Mouse (Mus musculus): Measurements from ENCODE around the gene Ubap2. TPM values are rescaled to one million over a fixed set of nuclear protein-coding genes. Genes with fewer than 3 reads are reported as not detected.

Ubap2 gene
- polyA plus RNA-seq, 1 experiment from 2014 or later = 45.4 TPM

DNA sequence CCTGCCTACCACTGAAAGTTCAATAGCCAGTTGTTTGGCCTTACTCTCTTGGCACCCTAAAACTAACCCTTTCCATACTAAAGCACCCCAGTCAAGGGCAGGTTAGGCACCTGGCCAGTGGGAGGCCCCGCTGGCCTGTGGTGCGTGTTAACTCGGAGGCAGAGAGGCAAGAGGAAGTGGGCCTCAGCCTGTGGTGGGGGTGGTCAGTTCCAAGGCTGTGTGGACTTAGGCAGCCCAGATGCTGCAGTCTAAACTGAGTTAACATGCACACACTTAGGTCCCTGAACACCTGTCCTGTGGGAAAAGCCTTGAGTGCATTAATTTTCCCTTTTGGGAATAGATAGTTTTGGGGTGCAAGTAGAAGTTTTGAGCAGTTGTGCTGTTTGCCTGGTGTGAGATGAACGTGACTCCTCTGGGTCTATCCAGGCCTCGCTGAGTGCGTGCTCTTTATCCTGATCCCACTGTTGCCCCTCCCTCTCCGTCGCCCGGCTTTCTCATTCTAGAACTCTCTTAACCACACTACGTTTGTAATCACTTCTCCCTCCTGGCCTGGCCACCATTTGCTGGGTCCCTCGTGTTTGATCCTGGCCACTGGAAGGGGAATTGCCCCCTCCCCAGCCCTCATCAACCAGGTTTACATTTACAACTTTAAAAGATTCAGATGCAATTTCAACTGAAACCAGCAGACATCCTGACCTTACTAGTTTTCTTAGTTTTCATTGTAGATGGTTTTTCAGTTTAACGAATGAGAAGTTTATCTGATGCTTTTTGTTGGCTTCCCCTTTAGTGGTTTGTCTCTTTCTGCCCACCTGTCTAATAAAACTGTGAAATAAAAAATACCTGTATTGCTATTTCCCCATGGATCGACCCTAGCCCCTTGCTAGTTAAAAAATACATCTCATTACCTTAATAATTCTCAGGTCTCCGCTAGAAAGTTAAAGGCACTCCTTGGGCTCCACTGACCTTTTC is 82.1 kb downstream of the Ubap2 start:
- Histone ChIP-seq H3K4me3 (ENCODE audit: control insufficient read depth in 1 of 2, insufficient read depth in 1 of 2, low read depth in 1 of 2, low read length in 2 of 2) (no peak overlapping the region), H3K4me1 (ENCODE audit: control insufficient read depth in 2 of 2, insufficient read depth in 2 of 2, low read length in 2 of 2) (peaks cover 3 to 11% of the 10 kb centered on the region in 2 experiments; a peak in 3 of 4 replicates), H3K27ac (replicated peaks in 1 of 2; ENCODE audit: control insufficient read depth in 1 of 2, insufficient read depth in 1 of 2, low read depth in 2 of 2, low read length in 2 of 2) (no peak overlapping the region), H3K27me3 (ENCODE audit: control insufficient read depth, insufficient read depth, low read length) (no peaks in the 10 kb centered on the region), H3K9me3 (ENCODE audit: control insufficient read depth, low read length) (no peaks in the 10 kb centered on the region), H3K4me2 (ENCODE audit: low read length) (no peak overlapping the region), H3K36me3 (ENCODE audit: control insufficient read depth, insufficient read depth, low read length) (peaks cover 94% of the 10 kb centered on the region), H3K9ac (ENCODE audit: low read length) (no peak overlapping the region)
- no peak for ATAC-seq (ENCODE audit: insufficient number of reproducible peaks, insufficient read depth, low FRiP score, low read depth)
- WGBS = 68% methylated on average over 14 of the region's 14 CpGs

DNA sequence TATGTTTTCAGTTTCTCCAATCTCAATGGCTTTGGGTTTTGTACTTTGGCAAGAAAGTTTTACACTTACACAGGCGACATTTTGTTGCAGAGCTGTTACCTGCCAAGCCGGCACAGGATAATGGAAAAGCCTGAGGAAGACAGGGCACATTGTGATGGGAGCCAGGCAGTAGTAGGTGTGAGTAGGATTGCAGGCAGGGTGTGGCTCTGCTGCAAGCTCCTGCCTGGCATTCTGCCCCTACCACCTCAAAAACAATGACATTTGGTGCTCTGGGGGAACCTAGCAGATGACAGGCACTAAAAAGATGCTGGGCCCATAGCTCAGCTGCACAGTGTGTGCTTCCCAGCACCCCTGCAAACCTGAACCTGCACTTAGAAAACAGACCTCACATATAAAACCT is 85.1 kb downstream of the Ubap2 start:
- Histone ChIP-seq H3K4me3 (ENCODE audit: control insufficient read depth in 1 of 2, insufficient read depth in 1 of 2, low read depth in 1 of 2, low read length in 2 of 2) (no peak overlapping the region), H3K36me3 (ENCODE audit: control insufficient read depth, insufficient read depth, low read length) (peaks cover 80% of the 10 kb centered on the region), H3K4me2 (ENCODE audit: low read length) (no peak overlapping the region), H3K4me1 (ENCODE audit: control insufficient read depth in 2 of 2, insufficient read depth in 2 of 2, low read length in 2 of 2) (no peaks in the 10 kb centered on the region), H3K9me3 (ENCODE audit: control insufficient read depth, low read length) (no peaks in the 10 kb centered on the region), H3K27ac (replicated peaks in 1 of 2; ENCODE audit: control insufficient read depth in 1 of 2, insufficient read depth in 1 of 2, low read depth in 2 of 2, low read length in 2 of 2) (no peak overlapping the region), H3K27me3 (ENCODE audit: control insufficient read depth, insufficient read depth, low read length) (no peaks in the 10 kb centered on the region), H3K9ac (ENCODE audit: low read length) (no peak overlapping the region)
- no peak for ATAC-seq (ENCODE audit: insufficient number of reproducible peaks, insufficient read depth, low FRiP score, low read depth)
- 78% methylated on average over 2 of the region's 2 CpGs for WGBS

DNA sequence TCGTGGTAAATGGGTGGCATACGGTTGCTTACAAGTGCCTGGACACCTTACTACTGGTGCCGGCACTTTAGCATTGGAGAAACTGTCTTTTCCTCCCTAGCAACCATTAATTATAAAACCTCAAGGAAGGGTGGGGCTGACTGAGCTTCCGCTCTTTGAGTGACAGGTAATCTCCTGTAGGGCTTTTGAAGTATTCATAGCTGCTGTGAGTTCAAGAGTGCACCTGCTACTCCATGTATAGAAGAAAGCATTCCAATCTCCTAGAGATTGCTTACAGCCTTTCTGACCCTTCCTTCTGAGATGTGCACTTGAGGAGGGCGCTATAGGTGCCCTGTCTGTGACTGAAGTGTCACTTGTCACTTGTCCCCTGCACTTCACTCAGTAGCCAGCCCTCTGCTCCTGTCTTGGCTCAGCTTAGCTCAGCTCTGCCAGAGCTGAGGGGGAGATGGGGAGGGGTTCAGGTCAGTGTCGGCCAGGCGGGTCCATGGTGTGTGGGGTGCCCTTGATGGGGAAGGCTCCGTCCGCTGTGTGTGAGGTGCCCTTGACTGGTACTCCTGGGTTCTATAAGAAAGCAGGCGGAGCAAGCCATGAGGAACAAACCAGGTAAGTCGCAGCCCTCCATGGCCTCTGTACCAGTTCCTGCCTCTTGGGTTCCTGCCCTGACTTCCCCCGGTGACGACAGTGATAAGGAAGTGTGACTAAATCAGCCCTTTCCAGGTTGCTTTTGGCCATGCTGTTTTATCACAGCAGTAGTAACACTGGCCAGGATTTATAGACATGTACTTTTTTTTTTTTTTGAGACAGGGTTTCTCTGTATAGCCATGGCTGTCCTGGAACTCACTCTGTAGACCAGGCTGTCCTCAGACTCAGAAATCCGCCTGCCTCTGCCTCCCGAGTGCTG is 94.9 kb downstream of the Ubap2 start:
- Histone ChIP-seq H3K4me2 (ENCODE audit: low read length) (no peak overlapping the region), H3K4me1 (ENCODE audit: control insufficient read depth in 2 of 2, insufficient read depth in 2 of 2, low read length in 2 of 2) (no peaks in the 10 kb centered on the region), H3K9me3 (ENCODE audit: control insufficient read depth, low read length) (no peaks in the 10 kb centered on the region), H3K27me3 (ENCODE audit: control insufficient read depth, insufficient read depth, low read length) (no peaks in the 10 kb centered on the region), H3K27ac (replicated peaks in 1 of 2; ENCODE audit: control insufficient read depth in 1 of 2, insufficient read depth in 1 of 2, low read depth in 2 of 2, low read length in 2 of 2) (no peak overlapping the region), H3K4me3 (ENCODE audit: control insufficient read depth in 1 of 2, insufficient read depth in 1 of 2, low read depth in 1 of 2, low read length in 2 of 2) (no peak overlapping the region), H3K9ac (ENCODE audit: low read length) (no peak overlapping the region), H3K36me3 (ENCODE audit: control insufficient read depth, insufficient read depth, low read length) (peaks cover 57% of the 10 kb centered on the region)
- WGBS = 79% methylated on average over 15 of the region's 15 CpGs
- no peak for ATAC-seq (ENCODE audit: insufficient number of reproducible peaks, insufficient read depth, low FRiP score, low read depth)

DNA sequence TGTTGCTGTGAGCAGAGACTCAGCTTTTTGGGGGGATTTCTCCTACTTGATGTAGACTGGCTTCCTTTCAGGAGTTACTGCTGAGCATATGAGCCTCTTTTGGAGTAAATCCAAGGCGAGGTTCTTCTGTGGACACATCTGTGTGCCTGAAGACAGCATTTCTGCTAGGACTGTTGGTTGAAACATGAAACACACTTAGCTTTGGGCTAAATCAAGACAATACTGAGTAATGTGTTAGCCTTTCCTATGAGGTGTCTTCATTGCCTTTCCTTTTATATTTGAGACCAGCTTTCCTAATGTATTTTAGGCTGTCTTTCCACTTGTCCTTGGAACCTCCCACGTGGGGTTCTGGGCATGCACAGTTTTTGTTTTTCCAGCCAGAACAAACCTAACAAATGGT is 100.3 kb downstream of the Ubap2 start:
- H3K36me3 ChIP-seq (ENCODE audit: control insufficient read depth, insufficient read depth, low read length) = peaks cover 50% of the 10 kb centered on the region
- no peaks in the 10 kb centered on the region for H3K4me1 ChIP-seq (ENCODE audit: control insufficient read depth in 2 of 2, insufficient read depth in 2 of 2, low read length in 2 of 2)
- no peaks in the 10 kb centered on the region for H3K9me3 ChIP-seq (ENCODE audit: control insufficient read depth, low read length)
- no peak overlapping the region for H3K27ac ChIP-seq (replicated peaks in 1 of 2; ENCODE audit: control insufficient read depth in 1 of 2, insufficient read depth in 1 of 2, low read depth in 2 of 2, low read length in 2 of 2)
- H3K27me3 ChIP-seq (ENCODE audit: control insufficient read depth, insufficient read depth, low read length) = no peaks in the 10 kb centered on the region
- no peak for ATAC-seq (ENCODE audit: insufficient number of reproducible peaks, insufficient read depth, low FRiP score, low read depth)
- 75% methylated on average over 2 of the region's 2 CpGs for WGBS
- H3K4me2 ChIP-seq (ENCODE audit: low read length) = no peak overlapping the region
- H3K4me3 ChIP-seq (ENCODE audit: control insufficient read depth in 1 of 2, insufficient read depth in 1 of 2, low read depth in 1 of 2, low read length in 2 of 2) = no peak overlapping the region
- no peak overlapping the region for H3K9ac ChIP-seq (ENCODE audit: low read length)

DNA sequence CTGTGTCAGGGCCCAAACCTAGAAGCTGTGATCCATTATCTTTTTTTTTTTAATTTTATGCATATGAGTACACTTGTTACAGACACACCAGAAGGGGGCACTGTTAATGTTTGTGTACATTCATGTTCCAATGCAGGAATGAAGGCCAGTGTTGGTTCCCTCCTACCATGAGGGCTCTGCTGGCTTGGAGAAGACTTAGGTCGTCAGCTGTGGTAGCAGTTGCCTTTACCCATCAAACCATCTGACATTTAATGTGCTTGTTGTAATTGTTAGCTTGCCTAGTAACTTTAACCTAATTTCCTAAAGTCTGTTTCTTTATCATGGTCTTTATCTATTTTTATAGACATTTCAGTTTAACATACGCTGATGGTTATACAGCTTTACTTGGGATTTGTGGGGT is 104.0 kb downstream of the Ubap2 start:
- Histone ChIP-seq H3K9ac (ENCODE audit: low read length) (no peak overlapping the region), H3K27ac (replicated peaks in 1 of 2; ENCODE audit: control insufficient read depth in 1 of 2, insufficient read depth in 1 of 2, low read depth in 2 of 2, low read length in 2 of 2) (no peak overlapping the region), H3K4me1 (ENCODE audit: control insufficient read depth in 2 of 2, insufficient read depth in 2 of 2, low read length in 2 of 2) (no peaks in the 10 kb centered on the region), H3K9me3 (ENCODE audit: control insufficient read depth, low read length) (no peaks in the 10 kb centered on the region), H3K4me3 (ENCODE audit: control insufficient read depth in 1 of 2, insufficient read depth in 1 of 2, low read depth in 1 of 2, low read length in 2 of 2) (no peak overlapping the region), H3K4me2 (ENCODE audit: low read length) (no peak overlapping the region), H3K36me3 (ENCODE audit: control insufficient read depth, insufficient read depth, low read length) (peaks cover 37% of the 10 kb centered on the region), H3K27me3 (ENCODE audit: control insufficient read depth, insufficient read depth, low read length) (no peaks in the 10 kb centered on the region)
- 88% methylated on average over 2 of the region's 2 CpGs for WGBS
- no peak for ATAC-seq (ENCODE audit: insufficient number of reproducible peaks, insufficient read depth, low FRiP score, low read depth)

DNA sequence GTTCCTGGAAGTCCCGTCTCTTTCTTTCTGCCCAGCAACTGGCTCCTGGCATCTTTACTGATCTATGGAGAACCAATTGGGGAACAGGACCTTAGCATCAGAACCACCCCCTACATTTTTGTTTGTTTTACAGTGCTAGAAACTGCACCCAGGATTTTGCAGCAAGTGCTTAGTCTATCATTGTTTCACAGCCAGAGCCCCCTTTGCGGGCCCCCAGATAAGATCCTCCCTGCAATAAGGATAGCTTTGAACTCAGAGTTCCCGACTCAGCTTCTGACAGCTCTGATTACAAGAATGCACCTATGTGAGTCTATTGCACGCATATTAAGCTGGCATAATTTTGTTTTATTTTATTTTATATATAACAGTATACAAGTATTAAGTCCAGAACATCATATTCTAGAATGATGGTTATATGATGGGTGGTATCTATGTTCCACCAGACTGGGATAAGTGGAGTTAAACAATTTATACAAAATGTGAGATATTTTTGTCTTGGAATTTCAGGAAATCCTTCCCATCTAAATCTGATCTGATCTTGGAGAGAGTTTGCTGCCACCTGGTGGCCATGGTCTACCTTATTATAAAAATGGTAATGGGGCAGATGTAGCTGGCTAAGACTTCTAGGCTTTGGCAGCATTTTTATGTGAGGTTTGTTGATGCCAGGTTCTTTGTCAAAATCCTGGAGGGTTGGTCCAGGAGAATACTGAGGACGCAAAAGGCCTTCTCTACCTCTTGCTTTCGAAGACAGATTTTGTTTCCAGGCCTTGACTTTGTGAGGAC is 109.1 kb downstream of the Ubap2 start:
- H3K27me3 ChIP-seq (ENCODE audit: control insufficient read depth, insufficient read depth, low read length) = no peaks in the 10 kb centered on the region
- H3K27ac ChIP-seq (replicated peaks in 1 of 2; ENCODE audit: control insufficient read depth in 1 of 2, insufficient read depth in 1 of 2, low read depth in 2 of 2, low read length in 2 of 2) = 0 out of 4 replicates have a peak overlapping the region, but pooled peaks of 1 of the 2 experiments have one; percentile 21
- no peak for ATAC-seq (ENCODE audit: insufficient number of reproducible peaks, insufficient read depth, low FRiP score, low read depth)
- H3K4me3 ChIP-seq (ENCODE audit: control insufficient read depth in 1 of 2, insufficient read depth in 1 of 2, low read depth in 1 of 2, low read length in 2 of 2) = no peak overlapping the region
- peaks cover 16% of the 10 kb centered on the region; the same call in 1 of the 2 replicates for H3K36me3 ChIP-seq (ENCODE audit: control insufficient read depth, insufficient read depth, low read length)
- no peak overlapping the region for H3K9ac ChIP-seq (ENCODE audit: low read length)
- no peak overlapping the region for H3K4me2 ChIP-seq (ENCODE audit: low read length)
- H3K4me1 ChIP-seq (ENCODE audit: control insufficient read depth in 2 of 2, insufficient read depth in 2 of 2, low read length in 2 of 2) = peaks cover 0 to 7% of the 10 kb centered on the region in 2 experiments; a peak in 3 of 4 replicates
- WGBS = 53% methylated on average over 6 of the region's 6 CpGs
- H3K9me3 ChIP-seq (ENCODE audit: control insufficient read depth, low read length) = no peaks in the 10 kb centered on the region

DNA sequence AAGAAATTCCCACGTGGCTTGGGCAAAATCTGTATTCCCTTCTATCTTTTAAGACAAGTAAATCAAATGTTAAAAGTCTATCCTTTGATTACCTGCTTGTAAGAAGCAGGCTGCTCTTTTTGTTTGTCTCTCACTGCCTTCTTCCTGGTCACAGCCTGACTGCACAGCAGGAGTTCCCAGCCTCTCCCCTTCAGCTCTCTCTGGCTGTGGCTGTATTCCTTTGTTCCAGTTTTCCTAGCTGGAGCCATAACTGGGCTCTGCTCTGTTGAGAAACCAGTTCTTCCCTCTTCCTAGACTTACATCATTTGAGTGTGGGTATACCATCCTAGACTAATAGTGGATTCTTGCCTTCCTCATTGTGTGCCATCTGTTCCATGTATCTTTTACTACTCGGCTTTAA is 110.0 kb downstream of the Ubap2 start:
- Histone ChIP-seq H3K4me3 (ENCODE audit: control insufficient read depth in 1 of 2, insufficient read depth in 1 of 2, low read depth in 1 of 2, low read length in 2 of 2) (no peak overlapping the region), H3K27ac (replicated peaks in 1 of 2; ENCODE audit: control insufficient read depth in 1 of 2, insufficient read depth in 1 of 2, low read depth in 2 of 2, low read length in 2 of 2) (no peak overlapping the region), H3K27me3 (ENCODE audit: control insufficient read depth, insufficient read depth, low read length) (no peaks in the 10 kb centered on the region), H3K36me3 (ENCODE audit: control insufficient read depth, insufficient read depth, low read length) (peaks cover 15% of the 10 kb centered on the region; the same call in 1 of the 2 replicates), H3K4me2 (ENCODE audit: low read length) (no peak overlapping the region), H3K9ac (ENCODE audit: low read length) (no peak overlapping the region), H3K4me1 (ENCODE audit: control insufficient read depth in 2 of 2, insufficient read depth in 2 of 2, low read length in 2 of 2) (peaks cover 0 to 7% of the 10 kb centered on the region in 2 experiments; a peak in 3 of 4 replicates), H3K9me3 (ENCODE audit: control insufficient read depth, low read length) (no peaks in the 10 kb centered on the region)
- 43% methylated on average over 2 of the region's 2 CpGs for WGBS
- no peak for ATAC-seq (ENCODE audit: insufficient number of reproducible peaks, insufficient read depth, low FRiP score, low read depth)
